Mouse (Mus musculus) kidney, adult 2 months (tissue): ENCODE data around the gene Abcc8.

ENCODE experiments used
- CTCF ChIP-seq: fragments of 200-500 bp; conservative IDR thresholded peaks from 2 replicates; pipeline ENCODE4 v1.5.1; 2011; ENCODE audit warnings: low read depth, mild to moderate bottlenecking, control low read depth, low read length, moderate library complexity, mixed read lengths; ENCODE audit not compliant: insufficient read depth, insufficient read length
- POLR2A ChIP-seq: fragments of 200-500 bp; IDR thresholded peaks from one replicate; pipeline ENCODE4 v1.6.1; 2011; ENCODE audit warnings: low read depth, low read length, control low read depth

DNA sequence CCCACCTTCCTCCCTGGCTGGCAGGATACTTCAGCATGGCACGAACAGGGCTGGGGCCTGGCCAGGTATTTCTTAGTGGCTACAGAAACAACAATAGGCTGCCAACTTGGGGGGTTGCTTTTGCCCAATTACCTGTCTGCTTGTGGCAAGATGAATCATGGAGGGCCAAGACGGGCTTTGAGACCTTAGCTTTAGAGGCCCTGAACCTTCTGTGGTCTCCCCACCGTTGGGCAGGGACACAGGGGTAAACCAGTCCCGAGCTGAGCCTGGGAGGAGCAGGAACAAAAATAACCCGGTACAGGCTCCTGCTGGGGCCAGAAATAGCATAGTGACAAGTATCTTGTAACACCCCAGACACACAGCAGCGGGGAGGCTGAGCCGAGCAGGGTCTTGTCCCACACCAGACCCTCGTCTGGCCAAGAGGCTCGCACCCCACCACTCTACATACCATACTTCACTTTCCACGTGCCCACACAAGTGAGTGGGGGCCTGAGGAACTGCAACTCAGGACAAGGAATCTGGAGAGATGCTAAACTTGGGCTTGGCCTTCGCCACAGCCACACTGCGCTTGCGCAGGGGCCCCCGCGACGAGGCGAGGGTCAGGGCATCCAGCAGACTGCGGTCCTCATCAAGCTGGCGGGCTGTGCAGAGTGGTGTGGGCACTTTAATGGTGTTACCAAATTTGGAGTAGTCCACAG is 81.5 kb downstream of the Abcc8 start:
- TF ChIP-seq POLR2A (no peak), CTCF (no peak)
